Mouse (Mus musculus) kidney, adult 11 months (tissue): ENCODE data around the gene Mrps14.

ENCODE experiments used
- DNase-seq: peaks from one replicate; pipeline ENCODE4 v3.0.0; 2022

The Mrps14 gene

GRCm38 (mm10) chr1:160231013-160231412 lies 36.0 kb downstream of the Mrps14 start:
- DNase-seq = no peak

DNA sequence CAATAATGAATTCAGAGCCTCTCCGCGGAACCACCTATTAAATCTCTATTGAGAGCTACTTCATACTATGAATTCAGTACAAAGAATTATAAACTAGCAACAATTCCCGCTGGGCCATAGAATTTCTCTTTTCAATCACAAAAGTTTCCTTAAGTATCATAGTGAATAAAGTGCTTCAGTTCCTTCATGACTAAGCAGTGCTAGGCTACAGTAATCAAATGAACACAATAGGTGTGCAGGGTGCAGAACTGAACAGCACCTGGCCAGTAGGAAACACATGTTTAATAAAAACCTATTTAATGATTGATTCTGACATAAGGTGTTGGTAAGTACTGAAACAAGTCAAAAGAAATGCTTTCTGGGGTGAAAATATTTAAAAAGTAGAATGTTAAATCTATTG lies 37.1 kb downstream of the Mrps14 start:
- no peak for DNase-seq

DNA sequence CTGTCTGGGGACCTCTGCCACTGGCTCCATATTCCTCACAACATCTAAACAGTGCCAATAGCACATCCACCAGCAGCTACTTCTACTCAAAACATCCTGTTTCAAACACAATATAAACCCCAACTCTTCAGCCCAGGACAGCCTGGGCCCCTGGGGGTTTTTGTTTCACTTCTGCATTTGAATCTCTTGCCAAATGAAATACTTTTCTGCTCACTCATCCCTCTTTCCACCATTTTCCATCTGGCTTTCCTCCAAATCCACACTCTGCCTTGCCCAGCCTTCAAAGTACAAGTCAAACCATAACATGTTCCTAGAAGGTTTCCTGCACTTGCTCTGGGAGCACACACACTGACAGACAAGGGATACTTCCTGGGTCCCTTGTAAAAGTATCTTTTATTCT lies 38.9 kb downstream of the Mrps14 start:
- DNase-seq = no peak

DNA sequence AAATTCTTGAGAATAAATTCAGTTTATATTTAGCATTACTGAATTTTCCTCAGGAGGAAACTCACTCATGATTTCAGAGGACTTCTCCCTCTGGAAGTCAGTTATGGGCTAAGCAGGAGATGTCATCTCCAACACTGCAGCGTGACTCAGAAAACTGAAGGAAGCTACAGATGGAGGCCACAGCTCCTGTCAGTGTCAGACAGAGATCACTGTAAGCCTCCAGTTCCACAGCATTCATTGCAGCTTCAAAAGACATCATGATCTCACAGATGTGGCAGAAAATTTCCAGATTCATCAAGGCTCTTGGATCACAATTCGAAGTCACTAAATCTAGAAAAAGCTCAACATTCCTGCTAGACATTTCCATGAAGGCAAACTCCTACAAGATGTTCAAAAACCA lies 43.0 kb downstream of the Mrps14 start:
- DNase-seq = no peak

DNA sequence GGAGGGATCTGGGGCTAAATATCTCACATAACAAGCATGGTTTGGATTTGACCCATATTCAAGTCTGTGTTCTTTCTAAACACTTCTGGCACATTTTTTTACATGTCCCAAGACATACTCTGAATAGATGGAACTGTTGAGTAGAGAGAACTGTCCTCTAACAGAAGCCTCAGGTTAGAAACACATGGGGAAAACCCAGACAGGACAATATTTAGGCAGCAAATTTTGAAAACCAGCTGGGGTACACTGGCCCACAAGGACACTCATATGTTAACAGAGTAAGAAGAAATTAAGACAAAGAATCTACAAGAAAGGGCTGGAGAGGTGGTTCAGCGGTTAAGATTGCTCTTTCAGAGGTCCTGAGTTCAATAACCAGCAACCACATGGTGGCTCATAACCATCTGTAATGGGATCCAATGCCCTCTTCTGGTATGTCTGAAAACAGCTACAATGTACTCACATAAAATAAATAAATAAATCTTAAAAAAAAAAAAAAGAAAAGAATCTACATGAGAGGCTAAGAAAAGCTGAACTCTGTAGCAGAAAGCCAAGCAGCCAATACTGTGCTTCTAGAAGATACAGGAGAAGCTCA lies 43.9 kb downstream of the Mrps14 start:
- no peak for DNase-seq

DNA sequence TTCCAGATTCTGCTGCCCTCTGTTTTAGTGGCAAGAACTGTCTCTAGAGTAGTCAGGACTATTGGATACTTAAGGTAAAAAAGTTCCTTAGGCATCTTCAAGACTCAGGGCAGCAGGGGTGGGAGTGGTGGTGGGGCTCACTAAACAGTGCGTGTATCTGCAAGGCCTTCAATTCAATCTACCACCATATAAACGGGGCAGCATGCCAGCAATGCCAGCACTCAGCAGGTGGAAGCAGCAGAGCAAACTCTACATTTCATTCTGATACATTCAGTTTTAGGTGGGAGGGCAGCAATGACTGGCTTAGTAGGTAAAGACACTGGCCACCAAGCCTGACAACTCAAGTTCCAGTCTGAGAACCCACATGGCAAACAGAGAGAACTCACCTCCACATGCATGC lies 45.1 kb downstream of the Mrps14 start:
- DNase-seq = no peak

- DNase-seq = no peak
Observed at GRCm38 (mm10) chr1:160244689-160245088, 49.7 kb downstream of the Mrps14 start.

DNA sequence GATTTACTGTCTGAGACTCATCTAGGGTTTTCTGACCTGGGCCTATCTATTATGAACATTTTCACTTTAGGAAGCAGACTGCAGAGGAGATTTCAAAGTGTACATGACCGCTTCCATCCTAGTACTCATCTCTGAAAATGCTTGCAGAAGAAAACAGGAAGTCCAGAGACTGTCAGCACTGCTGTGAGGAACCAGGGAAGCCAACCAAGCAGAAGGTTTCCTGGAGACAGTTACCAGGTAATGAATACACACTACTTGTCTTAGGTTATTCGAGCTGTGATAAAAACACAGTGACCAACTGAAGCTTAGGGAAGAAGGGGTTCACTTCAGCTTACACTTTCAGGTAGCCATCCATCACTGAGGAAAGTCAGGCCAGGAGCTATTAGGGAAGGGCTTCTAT lies 50.9 kb downstream of the Mrps14 start:
- DNase-seq = no peak

GRCm38 (mm10) chr1:160246844-160247243 lies 51.8 kb downstream of the Mrps14 start:
- no peak for DNase-seq

- DNase-seq = no peak
Observed at GRCm38 (mm10) chr1:160247473-160247872, 52.5 kb downstream of the Mrps14 start.

DNA sequence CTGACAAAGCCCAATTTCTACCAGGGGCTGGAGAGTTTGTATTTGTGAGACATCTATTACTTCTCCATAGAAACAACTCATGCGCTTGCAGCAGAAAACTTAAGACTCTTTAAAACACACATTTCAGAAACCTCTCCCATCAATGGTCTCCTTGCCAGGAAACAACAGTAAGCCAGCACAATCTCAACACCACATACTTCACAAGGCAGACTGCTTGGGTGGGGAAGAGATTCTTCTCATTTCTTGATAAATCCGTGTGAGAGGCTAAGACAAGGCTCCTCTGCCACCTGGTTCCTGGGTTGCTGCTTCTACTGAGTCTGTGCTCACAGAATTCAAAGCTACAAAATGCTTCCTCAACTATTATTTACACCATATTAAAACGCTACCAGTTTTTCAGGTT lies 54.8 kb downstream of the Mrps14 start:
- DNase-seq = no peak

GRCm38 (mm10) chr1:160250782-160251181 lies 55.8 kb downstream of the Mrps14 start:
- no peak for DNase-seq

GRCm38 (mm10) chr1:160251388-160252007 lies 56.5 kb downstream of the Mrps14 start:
- DNase-seq = no peak
